Mouse (Mus musculus): Measurements from ENCODE around the gene Ttll4. TPM values are rescaled to one million over a fixed set of nuclear protein-coding genes. Genes with fewer than 3 reads are reported as not detected.

Ttll4 gene
- polyA plus RNA-seq, 1 experiment: 6.2 TPM

DNA sequence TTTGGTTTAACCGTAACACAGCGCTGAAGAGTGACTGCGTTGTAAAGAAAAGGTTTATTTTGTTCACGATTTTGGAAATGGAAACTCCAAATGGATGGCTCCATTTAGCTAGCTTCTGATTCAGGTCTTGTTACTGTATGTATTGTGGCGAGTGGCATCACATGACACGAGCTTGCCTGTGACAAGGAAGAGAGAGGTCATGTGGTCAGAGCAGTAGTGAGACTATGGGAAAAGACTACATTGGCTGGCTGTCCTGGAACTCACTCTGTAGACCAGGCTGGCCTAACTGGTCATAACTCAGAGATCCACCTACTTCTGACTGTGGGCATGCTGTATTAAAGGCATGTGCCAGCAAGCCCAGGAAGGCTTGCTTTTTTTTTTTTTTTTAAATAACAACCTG lies 54.3 kb downstream of the Ttll4 start:
- H3K4me3 ChIP-seq (ENCODE audit: insufficient read depth, low read depth, low read length): peak overlapping the region; percentile 45; the same call in 1 of the 2 replicates
- H3K27ac ChIP-seq (replicated peaks; ENCODE audit: low read depth, low read length): no peak overlapping the region

DNA sequence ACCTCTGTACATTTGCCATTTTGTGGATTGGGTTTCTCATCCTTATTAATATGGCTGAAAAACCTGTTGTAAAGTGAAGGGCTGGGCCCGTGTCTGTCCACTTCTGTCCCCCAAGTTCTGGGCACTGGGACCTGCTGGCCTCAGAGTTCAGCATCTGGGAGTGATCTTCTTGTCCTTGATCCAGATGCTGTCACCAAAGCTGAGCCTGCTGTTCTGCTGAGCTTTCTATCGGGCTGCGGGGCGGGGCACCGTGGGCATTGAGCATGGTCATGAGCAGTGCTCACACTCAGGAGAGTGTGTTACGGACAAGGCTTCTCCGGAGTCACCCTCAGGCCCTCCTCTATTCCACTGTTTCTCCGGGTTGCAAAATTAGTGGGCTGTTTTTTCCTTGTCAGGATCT lies 56.6 kb downstream of the Ttll4 start:
- no peak overlapping the region for H3K4me3 ChIP-seq (ENCODE audit: insufficient read depth, low read depth, low read length)
- H3K4me1 ChIP-seq (ENCODE audit: control insufficient read depth, insufficient read depth, insufficient read length, low read length): peaks cover 8% of the 10 kb centered on the region; the same call in 1 of the 2 replicates
- H3K27ac ChIP-seq (replicated peaks; ENCODE audit: low read depth, low read length): no peak overlapping the region

More for the DNA sequence above, 54.3 kb downstream of the Ttll4 start:
- H3K4me1 ChIP-seq (ENCODE audit: control insufficient read depth, insufficient read depth, insufficient read length, low read length): peaks cover 7% of the 10 kb centered on the region; the same call in 1 of the 2 replicates

GRCm38 (mm10) chr1:74719281-74719680 lies 57.7 kb downstream of the Ttll4 start:
- H3K4me3 ChIP-seq (ENCODE audit: insufficient read depth, low read depth, low read length): no peak overlapping the region
- H3K4me1 ChIP-seq (ENCODE audit: control insufficient read depth, insufficient read depth, insufficient read length, low read length): peaks cover 8% of the 10 kb centered on the region; the same call in 1 of the 2 replicates
- no peak overlapping the region for H3K27ac ChIP-seq (replicated peaks; ENCODE audit: low read depth, low read length)

DNA sequence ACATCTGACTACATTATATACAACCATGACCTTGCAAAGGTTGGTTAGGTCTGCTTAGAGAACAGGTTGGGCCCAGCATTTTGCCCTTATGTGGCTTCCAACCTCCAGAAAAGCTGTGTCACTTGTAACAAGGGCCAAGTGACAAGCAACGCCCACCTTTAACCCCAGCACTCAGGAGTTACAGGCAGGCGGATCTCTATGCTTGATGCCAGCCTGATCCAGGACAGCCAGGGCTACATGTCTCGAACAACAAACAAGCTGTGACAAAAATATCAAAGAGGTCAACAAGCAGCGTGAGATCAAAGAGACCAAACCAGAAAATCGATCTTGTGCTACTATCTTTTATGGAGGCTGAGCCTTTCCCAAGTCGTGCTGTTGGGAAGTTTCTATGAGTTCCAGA lies 60.1 kb downstream of the Ttll4 start:
- peaks cover 2% of the 10 kb centered on the region; the same call in 1 of the 2 replicates for H3K4me1 ChIP-seq (ENCODE audit: control insufficient read depth, insufficient read depth, insufficient read length, low read length)
- no peak overlapping the region for H3K27ac ChIP-seq (replicated peaks; ENCODE audit: low read depth, low read length)
- no peak overlapping the region for H3K4me3 ChIP-seq (ENCODE audit: insufficient read depth, low read depth, low read length)

GRCm38 (mm10) chr1:74723748-74724147 lies 62.2 kb downstream of the Ttll4 start:
- no peak overlapping the region for H3K27ac ChIP-seq (replicated peaks; ENCODE audit: low read depth, low read length)
- no peak overlapping the region for H3K4me3 ChIP-seq (ENCODE audit: insufficient read depth, low read depth, low read length)

GRCm38 (mm10) chr1:74726114-74726513 lies 64.6 kb downstream of the Ttll4 start:
- peaks cover under 1% of the 10 kb centered on the region; the same call in 1 of the 2 replicates for H3K4me1 ChIP-seq (ENCODE audit: control insufficient read depth, insufficient read depth, insufficient read length, low read length)
- no peak overlapping the region for H3K27ac ChIP-seq (replicated peaks; ENCODE audit: low read depth, low read length)
- H3K4me3 ChIP-seq (ENCODE audit: insufficient read depth, low read depth, low read length): no peak overlapping the region

More at GRCm38 (mm10) chr1:74723748-74724147, 62.2 kb downstream of the Ttll4 start:
- H3K4me1 ChIP-seq (ENCODE audit: control insufficient read depth, insufficient read depth, insufficient read length, low read length): peaks cover 2% of the 10 kb centered on the region; the same call in 1 of the 2 replicates

DNA sequence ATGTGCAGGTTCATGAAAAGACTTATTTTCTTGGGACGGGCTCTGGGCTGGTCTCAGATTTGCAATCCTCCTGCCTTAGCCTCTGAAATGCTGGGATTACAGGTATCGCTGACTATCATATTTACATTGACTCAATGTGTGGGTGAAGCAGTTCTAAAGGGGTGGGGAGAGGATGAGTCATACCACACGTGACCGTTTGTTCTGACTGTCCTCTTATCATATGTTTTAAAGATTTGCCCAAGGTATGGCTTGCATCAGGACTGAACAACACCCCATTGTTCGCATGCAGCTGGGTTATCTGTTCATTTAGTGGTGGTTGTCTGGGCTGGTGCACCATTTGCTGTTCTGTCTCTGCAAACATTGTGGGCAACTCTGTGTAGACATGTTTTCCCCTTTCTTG lies 65.1 kb downstream of the Ttll4 start:
- Histone ChIP-seq H3K4me1 (ENCODE audit: control insufficient read depth, insufficient read depth, insufficient read length, low read length) (no peaks in the 10 kb centered on the region), H3K4me3 (ENCODE audit: insufficient read depth, low read depth, low read length) (no peak overlapping the region), H3K27ac (replicated peaks; ENCODE audit: low read depth, low read length) (no peak overlapping the region)

DNA sequence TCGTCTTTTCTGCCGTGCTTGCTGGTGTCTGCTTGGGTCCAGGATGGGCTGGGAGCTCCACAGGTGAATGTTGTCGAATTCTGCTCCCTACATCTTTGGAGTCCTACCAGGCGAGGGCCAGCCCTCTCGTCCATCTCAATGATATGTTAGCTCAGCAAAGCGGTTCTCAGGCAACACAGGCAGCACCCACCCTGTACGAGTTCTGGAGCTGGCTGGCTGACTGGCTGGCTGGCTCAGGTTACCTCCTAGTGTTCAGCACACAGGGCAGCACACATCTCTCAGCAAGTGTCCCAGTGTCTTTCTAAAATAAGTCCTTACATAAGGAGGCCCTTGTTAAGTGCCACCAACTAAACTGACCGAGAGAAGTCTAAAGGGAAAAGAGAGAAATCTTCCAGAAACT lies 66.9 kb downstream of the Ttll4 start:
- H3K4me3 ChIP-seq (ENCODE audit: insufficient read depth, low read depth, low read length): no peak overlapping the region
- no peak overlapping the region for H3K27ac ChIP-seq (replicated peaks; ENCODE audit: low read depth, low read length)
- no peaks in the 10 kb centered on the region; the same call in 1 of the 2 replicates for H3K4me1 ChIP-seq (ENCODE audit: control insufficient read depth, insufficient read depth, insufficient read length, low read length)

DNA sequence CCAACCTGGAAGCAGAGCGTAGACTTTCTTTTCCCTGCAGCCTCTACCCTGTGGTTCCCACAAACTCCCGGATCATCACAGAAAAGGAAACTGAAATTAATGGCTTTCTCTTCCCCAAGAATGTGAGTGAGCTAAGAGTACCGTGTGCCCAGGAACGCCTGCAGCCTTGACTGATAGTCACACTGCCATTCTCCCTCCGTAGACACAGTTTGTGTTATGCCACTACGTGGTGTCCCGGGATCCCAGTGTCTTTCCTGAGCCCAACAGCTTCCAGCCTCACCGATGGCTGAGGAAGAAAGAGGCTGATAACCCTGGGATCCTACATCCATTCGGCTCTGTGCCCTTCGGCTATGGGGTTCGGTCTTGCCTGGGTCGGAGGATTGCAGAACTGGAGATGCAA lies 75.4 kb downstream of the Ttll4 start:
- H3K4me1 ChIP-seq (ENCODE audit: control insufficient read depth, insufficient read depth, insufficient read length, low read length): no peaks in the 10 kb centered on the region; the same call in 1 of the 2 replicates
- H3K27ac ChIP-seq (replicated peaks; ENCODE audit: low read depth, low read length): no peak overlapping the region
- no peak overlapping the region for H3K4me3 ChIP-seq (ENCODE audit: insufficient read depth, low read depth, low read length)

- no peaks in the 10 kb centered on the region; the same call in 1 of the 2 replicates for H3K4me1 ChIP-seq (ENCODE audit: control insufficient read depth, insufficient read depth, insufficient read length, low read length)
- H3K4me3 ChIP-seq (ENCODE audit: insufficient read depth, low read depth, low read length): no peak overlapping the region
- no peak overlapping the region for H3K27ac ChIP-seq (replicated peaks; ENCODE audit: low read depth, low read length)
Measured at GRCm38 (mm10) chr1:74737500-74737899, 76.0 kb downstream of the Ttll4 start.

DNA sequence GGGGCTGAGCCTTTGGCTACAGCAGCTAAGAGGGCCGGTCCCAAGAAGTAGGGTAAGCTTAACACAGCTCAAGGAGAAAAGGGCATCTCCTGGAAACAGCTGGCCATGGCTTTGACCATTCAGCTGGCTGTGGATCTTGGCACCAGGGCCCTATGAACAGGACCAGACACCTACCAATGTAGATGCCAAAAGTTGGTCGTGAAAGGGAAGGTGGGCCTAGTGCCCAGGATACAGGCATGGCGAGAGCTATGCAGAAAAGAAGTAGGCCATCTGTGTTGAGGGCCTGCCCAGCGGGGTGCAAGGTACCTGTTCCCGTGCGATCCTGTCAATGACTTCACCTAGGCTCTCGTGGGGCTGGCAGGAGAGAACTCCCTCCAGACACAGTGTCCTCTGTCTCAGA lies 79.3 kb downstream of the Ttll4 start:
- Histone ChIP-seq H3K4me3 (ENCODE audit: insufficient read depth, low read depth, low read length) (no peak overlapping the region), H3K4me1 (ENCODE audit: control insufficient read depth, insufficient read depth, insufficient read length, low read length) (no peaks in the 10 kb centered on the region), H3K27ac (replicated peaks; ENCODE audit: low read depth, low read length) (no peak overlapping the region)

DNA sequence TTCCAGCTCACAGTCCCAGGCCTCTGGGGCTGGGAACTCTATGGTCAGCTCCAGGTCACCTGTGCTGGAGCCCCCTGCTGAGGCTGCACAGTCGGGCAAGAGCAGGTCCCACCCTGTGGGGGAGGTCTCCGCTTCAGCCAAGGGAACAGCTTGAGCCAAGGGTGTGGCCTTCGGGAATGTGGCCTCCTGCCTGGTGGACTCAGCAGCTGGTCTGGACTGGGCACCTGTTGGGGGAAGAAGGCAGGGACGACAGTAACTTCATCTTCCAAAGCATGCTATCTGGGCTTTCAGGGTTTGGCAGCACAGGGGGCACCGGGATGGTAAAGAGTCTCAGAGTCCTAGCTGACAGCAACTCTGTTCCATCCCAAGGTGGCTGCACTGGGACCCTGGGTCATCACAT lies 85.8 kb downstream of the Ttll4 start:
- H3K27ac ChIP-seq (replicated peaks; ENCODE audit: low read depth, low read length): no peak overlapping the region

DNA sequence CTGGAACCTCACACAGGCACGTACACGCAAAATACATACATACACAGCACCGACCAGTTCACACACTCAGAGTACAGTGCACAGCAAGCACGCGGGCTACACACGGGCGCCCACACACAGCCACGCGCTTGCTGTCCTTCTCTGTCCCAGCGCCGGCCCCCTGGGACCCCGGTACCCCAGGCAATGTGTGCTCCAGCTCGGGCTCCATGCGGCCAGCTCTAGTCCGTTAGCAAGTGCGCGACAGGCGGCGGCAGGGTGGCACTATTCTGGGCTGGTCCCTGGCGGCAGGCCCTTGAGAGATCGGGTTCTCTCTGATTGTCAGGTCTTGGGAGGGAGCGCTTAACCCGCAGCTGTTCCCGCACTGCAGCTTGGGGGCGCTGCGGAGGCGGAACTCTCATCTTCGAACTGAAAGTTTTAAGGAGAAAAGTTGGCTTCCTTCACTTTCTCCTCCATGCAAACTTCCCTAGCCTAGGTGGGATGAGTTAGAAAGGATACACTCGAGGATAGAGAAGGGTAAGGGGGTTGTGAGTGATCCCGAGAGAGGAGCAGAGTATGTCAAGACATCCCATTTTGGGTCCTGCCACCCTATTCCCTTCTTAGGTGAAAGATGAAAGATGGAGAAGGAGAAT lies 87.2 kb downstream of the Ttll4 start, which contains the start of gene Prkag3:
Prkag3 (minus strand) TSS at position 579 of the 629 bp plus-strand sequence.
- peak within 1 kb of the TSS; percentile 34 for H3K4me3 ChIP-seq (ENCODE audit: insufficient read depth, low read depth, low read length)
- H3K4me1 ChIP-seq (ENCODE audit: control insufficient read depth, insufficient read depth, insufficient read length, low read length): peaks cover 5% of the 10 kb centered on the region
- no peak within 1 kb of the TSS for H3K27ac ChIP-seq (replicated peaks; ENCODE audit: low read depth, low read length)

More for the DNA sequence above, 85.8 kb downstream of the Ttll4 start:
- H3K4me1 ChIP-seq (ENCODE audit: control insufficient read depth, insufficient read depth, insufficient read length, low read length): peaks cover 5% of the 10 kb centered on the region
- no peak overlapping the region for H3K4me3 ChIP-seq (ENCODE audit: insufficient read depth, low read depth, low read length)

DNA sequence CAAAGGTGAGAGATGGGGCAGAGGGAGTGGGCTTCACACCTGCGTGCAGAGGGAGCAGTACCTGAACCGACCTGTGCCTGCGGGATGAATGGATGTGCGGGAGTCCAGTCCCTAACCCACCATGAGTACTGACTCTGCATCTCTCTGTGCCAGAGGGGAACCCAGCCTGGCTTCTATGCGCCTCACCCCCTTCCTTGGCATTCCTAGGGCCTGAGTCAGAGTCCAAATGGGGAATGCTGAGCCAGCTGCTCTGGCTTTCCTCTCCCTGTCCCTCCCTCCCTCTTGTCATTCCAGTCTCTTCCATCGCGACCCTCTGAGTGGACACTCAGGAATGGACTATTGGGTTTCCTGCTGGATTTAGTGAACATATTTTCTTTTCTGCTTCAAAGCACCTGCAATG lies 87.8 kb downstream of the Ttll4 start:
- peaks cover 5% of the 10 kb centered on the region for H3K4me1 ChIP-seq (ENCODE audit: control insufficient read depth, insufficient read depth, insufficient read length, low read length)
- no peak overlapping the region for H3K4me3 ChIP-seq (ENCODE audit: insufficient read depth, low read depth, low read length)
- no peak overlapping the region for H3K27ac ChIP-seq (replicated peaks; ENCODE audit: low read depth, low read length)

DNA sequence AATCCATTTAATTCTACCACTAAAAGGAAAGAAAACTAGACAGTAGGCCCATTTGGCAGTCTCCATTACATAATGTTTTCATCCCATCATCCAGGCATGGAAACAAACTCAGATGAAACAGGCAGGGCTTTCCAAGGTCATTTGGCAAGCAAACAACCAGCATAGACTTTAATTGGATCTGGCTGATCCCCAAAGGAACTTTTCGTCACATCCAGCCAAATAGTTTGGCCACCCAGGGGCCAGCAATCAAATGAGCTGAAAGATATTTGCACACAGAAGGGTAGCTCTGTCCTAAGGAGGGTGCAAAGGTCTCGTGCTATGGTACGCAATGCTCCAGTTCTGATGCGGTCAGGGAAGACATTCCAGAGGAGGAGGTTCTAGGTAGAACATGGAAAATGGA lies 89.1 kb downstream of the Ttll4 start:
- H3K4me1 ChIP-seq (ENCODE audit: control insufficient read depth, insufficient read depth, insufficient read length, low read length): peaks cover 5% of the 10 kb centered on the region
- H3K4me3 ChIP-seq (ENCODE audit: insufficient read depth, low read depth, low read length): no peak overlapping the region
- no peak overlapping the region for H3K27ac ChIP-seq (replicated peaks; ENCODE audit: low read depth, low read length)

DNA sequence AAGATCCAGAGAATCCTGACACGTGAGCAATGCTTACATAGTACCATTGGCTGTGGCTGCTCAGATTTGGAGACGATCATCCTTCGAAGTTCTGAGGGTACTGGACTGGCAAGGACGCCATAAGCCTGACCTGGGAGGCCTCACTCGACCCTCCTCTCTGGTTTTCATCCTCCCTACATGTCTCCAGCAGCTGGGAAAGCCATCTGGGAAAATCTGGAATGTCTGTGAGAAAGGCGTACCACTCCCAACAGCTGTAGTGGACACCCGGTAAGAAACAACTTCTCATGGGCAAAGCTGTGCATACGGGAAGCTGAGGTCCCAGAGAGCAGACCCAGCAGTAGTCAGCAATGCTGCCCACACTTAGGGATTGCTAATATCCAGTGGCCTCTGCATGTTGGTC lies 90.6 kb downstream of the Ttll4 start:
- no peak overlapping the region for H3K27ac ChIP-seq (replicated peaks; ENCODE audit: low read depth, low read length)
- H3K4me3 ChIP-seq (ENCODE audit: insufficient read depth, low read depth, low read length): no peak overlapping the region
- H3K4me1 ChIP-seq (ENCODE audit: control insufficient read depth, insufficient read depth, insufficient read length, low read length): peaks cover 5% of the 10 kb centered on the region

Measured in brown adipose tissue, adult 24 weeks (tissue).